In the genomic region with DNA sequence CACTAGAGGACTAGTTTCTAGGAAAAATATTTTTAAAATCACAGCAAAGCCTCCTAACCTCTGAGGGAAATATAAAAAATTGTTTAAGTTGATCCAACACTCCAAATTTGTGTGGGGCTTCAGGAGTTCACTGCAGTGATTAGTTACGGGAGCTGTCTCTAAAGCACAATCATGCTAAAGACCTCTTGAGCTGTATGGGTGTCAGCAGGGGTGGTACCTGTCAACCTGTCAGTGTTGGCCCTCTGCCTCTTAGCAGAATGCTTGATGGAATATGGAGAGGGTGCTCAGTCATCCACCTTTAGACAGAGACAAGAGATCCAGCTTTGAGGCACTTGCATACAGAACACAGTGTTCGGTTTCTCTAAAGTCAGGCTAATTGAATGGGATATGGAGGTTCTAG, we compare ENCODE assay signal across 9 mouse cellular contexts.
DNase-seq lines count a peak whose midpoint lies in the region; ATAC-seq and TF ChIP-seq lines count a peak whose summit lies in the region.
"Had no signal": no experiment of that assay in that cellular context is flagged by ENCODE, and none has a peak within 500 bp of the region (broad histone marks: within the 10 kb centered on the region; RNA-seq: fewer than 3 reads in every experiment).

No protein-coding gene starts in this region.

- DNase-seq in embryonic facial prominence, embryonic 14.5 days (ENCODE audit: low spot score): no peak
- DNase-seq in embryonic facial prominence, embryonic 10.5 days (ENCODE audit: low spot score): no peak
- DNase-seq in layer of hippocampus, adult 2 months (ENCODE audit: low spot score in 2 of 2): no peak
- DNase-seq in layer of hippocampus, postnatal 25 days (ENCODE audit: extremely low spot score in 1 of 2, low spot score in 1 of 2): no peak
- DNase-seq in cerebellum, postnatal 10 days: peak; percentile 88 to 89
- DNase-seq in urinary bladder, postnatal 36 days (ENCODE audit: low spot score in 2 of 2): no peak
- no peak for DNase-seq in lung, adult 18-20 months
- DNase-seq: liver, embryonic 13.5 days had no signal

- no peaks in the 10 kb centered on the region for H3K27me3 ChIP-seq in embryonic facial prominence, embryonic 14.5 days (replicated peaks; ENCODE audit: control insufficient read depth, insufficient read depth, low read length)
- H3K27me3 ChIP-seq in embryonic facial prominence, embryonic 10.5 days (replicated peaks; ENCODE audit: low read depth, poor library complexity, severe bottlenecking): no peaks in the 10 kb centered on the region
- H3K27me3 ChIP-seq in midbrain, embryonic 16.5 days (ENCODE audit: control insufficient read depth, insufficient read depth, low read depth, low read length): no peaks in the 10 kb centered on the region
- H3K27me3 ChIP-seq: liver, embryonic 13.5 days had no signal

- no peak overlapping the region for H3K9ac ChIP-seq in embryonic facial prominence, embryonic 14.5 days (ENCODE audit: low read depth, low read length)
- H3K9ac ChIP-seq in midbrain, embryonic 16.5 days (ENCODE audit: low read depth, low read length): no peak overlapping the region
- H3K9ac ChIP-seq: liver, embryonic 13.5 days had no signal

- H3K4me2 ChIP-seq in embryonic facial prominence, embryonic 14.5 days (ENCODE audit: low read depth, low read length): no peak overlapping the region
- H3K4me2 ChIP-seq in midbrain, embryonic 16.5 days (ENCODE audit: low read length): no peak overlapping the region
- H3K4me2 ChIP-seq: liver, embryonic 13.5 days had no signal

- no peak for ATAC-seq in embryonic facial prominence, embryonic 14.5 days (ENCODE audit: low read depth)
- ATAC-seq in midbrain, embryonic 16.5 days: peak; percentile 31; the same call in 1 of the 2 replicates

- H3K4me3 ChIP-seq in embryonic facial prominence, embryonic 14.5 days (ENCODE audit: low read depth, low read length): no peak overlapping the region
- no peak overlapping the region for H3K4me3 ChIP-seq in embryonic facial prominence, embryonic 10.5 days
- peak overlapping the region; percentile 6; the same call in 1 of the 2 replicates for H3K4me3 ChIP-seq in layer of hippocampus, adult 2 months
- no peak overlapping the region for H3K4me3 ChIP-seq in midbrain, embryonic 16.5 days (ENCODE audit: low read depth, low read length)
- H3K4me3 ChIP-seq: liver, embryonic 13.5 days had no signal

- H3K36me3 ChIP-seq in embryonic facial prominence, embryonic 14.5 days (ENCODE audit: control insufficient read depth, insufficient read depth, low read length): no peaks in the 10 kb centered on the region
- H3K36me3 ChIP-seq in embryonic facial prominence, embryonic 10.5 days (replicated peaks): no peaks in the 10 kb centered on the region
- H3K36me3 ChIP-seq in midbrain, embryonic 16.5 days (ENCODE audit: control insufficient read depth, insufficient read depth, low read length): no peaks in the 10 kb centered on the region

- WGBS in embryonic facial prominence, embryonic 14.5 days: 70% methylated on average over 2 of the region's 2 CpGs
- WGBS in embryonic facial prominence, embryonic 10.5 days: 95% methylated on average over 2 of the region's 2 CpGs
- WGBS in midbrain, embryonic 16.5 days: 71% methylated on average over 2 of the region's 2 CpGs

- H3K9me3 ChIP-seq in embryonic facial prominence, embryonic 14.5 days (ENCODE audit: control insufficient read depth, low read length): no peaks in the 10 kb centered on the region
- H3K9me3 ChIP-seq in embryonic facial prominence, embryonic 10.5 days: no peaks in the 10 kb centered on the region
- no peaks in the 10 kb centered on the region for H3K9me3 ChIP-seq in midbrain, embryonic 16.5 days (replicated peaks; ENCODE audit: control insufficient read depth, low read length, poor library complexity, severe bottlenecking)
- H3K9me3 ChIP-seq: liver, embryonic 13.5 days had no signal

- peaks cover 12% of the 10 kb centered on the region for H3K4me1 ChIP-seq in embryonic facial prominence, embryonic 14.5 days (ENCODE audit: control insufficient read depth, insufficient read depth, low read length)
- H3K4me1 ChIP-seq in embryonic facial prominence, embryonic 10.5 days: peaks cover 23% of the 10 kb centered on the region
- H3K4me1 ChIP-seq in midbrain, embryonic 16.5 days (ENCODE audit: control insufficient read depth, insufficient read depth, low read length): peaks cover 23% of the 10 kb centered on the region

- H3K27ac ChIP-seq in embryonic facial prominence, embryonic 14.5 days (replicated peaks; ENCODE audit: low read depth, low read length): 0 out of 2 replicates have a peak overlapping the region, but pooled peaks have one; percentile 40
- no peak overlapping the region for H3K27ac ChIP-seq in embryonic facial prominence, embryonic 10.5 days (replicated peaks)
- H3K27ac ChIP-seq in layer of hippocampus, adult 2 months: peak overlapping the region; percentile 92
- no peak overlapping the region for H3K27ac ChIP-seq in midbrain, embryonic 16.5 days (ENCODE audit: low read length)
- H3K27ac ChIP-seq: liver, embryonic 13.5 days had no signal

- TF ChIP-seq CTCF in layer of hippocampus, adult 2 months (conservative IDR thresholded peaks at IDR 0.05): no peak

Comparison
In these comparisons a context has a peak if more than half of its experiments do, and no peak if none do; other contexts are left out.
1. H3K27ac ChIP-seq: peak in embryonic facial prominence, embryonic 14.5 days (single experiment) and layer of hippocampus, adult 2 months (single experiment); none in embryonic facial prominence, embryonic 10.5 days (single experiment) and midbrain, embryonic 16.5 days (single experiment).
2. DNase-seq: peak in cerebellum, postnatal 10 days (2 of 2); none in embryonic facial prominence, embryonic 14.5 days (single experiment), embryonic facial prominence, embryonic 10.5 days (single experiment), layer of hippocampus, adult 2 months (0 of 2), layer of hippocampus, postnatal 25 days (0 of 2), urinary bladder, postnatal 36 days (0 of 2) and lung, adult 18-20 months (0 of 2).